Mouse (Mus musculus): Measurements from ENCODE around the gene Tent5c. TPM values are rescaled to one million over a fixed set of nuclear protein-coding genes. Genes with fewer than 3 reads are reported as not detected.

Tent5c gene
- polyA plus RNA-seq, 2 experiments = 3.9 to 8.7 TPM

DNA sequence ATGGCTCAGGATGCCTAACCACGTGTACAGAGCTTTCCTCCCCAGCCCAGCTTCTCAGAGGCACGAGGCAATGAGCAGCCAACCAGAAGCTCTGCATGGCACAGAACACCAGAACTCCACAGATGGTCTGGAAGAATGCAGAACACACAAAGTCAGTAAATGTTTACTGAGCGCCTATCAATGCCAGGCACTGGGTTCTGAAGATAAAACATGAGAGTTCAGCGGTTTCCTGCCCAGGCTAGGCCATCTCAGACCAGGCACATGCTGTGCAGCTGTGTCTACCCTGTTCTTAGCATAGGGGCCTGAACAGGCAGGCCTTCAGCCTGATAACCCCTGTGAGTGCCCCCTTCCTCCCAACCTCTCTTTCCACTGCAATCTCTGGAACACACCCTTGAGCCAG is 59.5 kb downstream of the Tent5c start:
- no peaks in the 10 kb centered on the region for H3K4me1 ChIP-seq (ENCODE audit: control insufficient read depth, insufficient read depth, low read length)
- H3K9ac ChIP-seq (ENCODE audit: low read depth, low read length, severe bottlenecking) = no peak overlapping the region
- no peak for ATAC-seq (ENCODE audit: low FRiP score, low read depth)
- 78% methylated on average over 4 of the region's 4 CpGs for WGBS
- DNase-seq (ENCODE audit: low spot score) = no peak
- TF ChIP-seq POLR2A (IDR thresholded peaks at IDR 0.05; ENCODE audit: borderline replicate concordance, extremely low read depth, insufficient read depth, insufficient read length) = no peak
- no peaks in the 10 kb centered on the region for H3K27me3 ChIP-seq (ENCODE audit: control insufficient read depth, insufficient read depth, low read length)
- H3K9me3 ChIP-seq (ENCODE audit: control insufficient read depth, low read length) = no peaks in the 10 kb centered on the region
- no peak overlapping the region for H3K27ac ChIP-seq (replicated peaks; ENCODE audit: low read depth, low read length)
- no peaks in the 10 kb centered on the region for H3K36me3 ChIP-seq (ENCODE audit: control insufficient read depth, insufficient read depth, low read length)
- no peak overlapping the region for H3K4me3 ChIP-seq (replicated peaks; ENCODE audit: low read length)
- H3K4me2 ChIP-seq (replicated peaks; ENCODE audit: low read depth, low read length, severe bottlenecking) = no peak overlapping the region

DNA sequence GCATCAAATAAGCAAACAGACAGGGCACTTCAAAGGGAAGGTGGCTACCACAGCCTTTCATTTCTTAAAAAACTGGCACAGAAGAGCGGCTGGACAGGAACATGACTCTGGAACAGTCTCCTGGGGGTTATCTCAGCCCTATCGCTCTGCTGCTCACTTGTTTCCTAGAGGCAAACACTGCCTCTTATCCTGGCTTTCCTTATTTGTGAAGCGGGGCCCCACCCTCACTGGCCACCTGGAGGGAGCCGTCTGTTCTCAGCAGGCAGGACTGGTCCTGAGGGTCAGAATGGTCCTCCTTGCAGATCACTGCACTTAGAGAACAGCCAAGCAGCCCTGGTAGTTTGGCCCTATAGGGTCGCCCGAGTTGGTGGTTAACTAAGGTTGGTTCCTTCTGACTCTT is 61.6 kb downstream of the Tent5c start:
- no peak for DNase-seq (ENCODE audit: low spot score)
- no peaks in the 10 kb centered on the region for H3K27me3 ChIP-seq (ENCODE audit: control insufficient read depth, insufficient read depth, low read length)
- no peak for TF ChIP-seq POLR2A (IDR thresholded peaks at IDR 0.05; ENCODE audit: borderline replicate concordance, extremely low read depth, insufficient read depth, insufficient read length)
- no peaks in the 10 kb centered on the region for H3K4me1 ChIP-seq (ENCODE audit: control insufficient read depth, insufficient read depth, low read length)
- WGBS = 66% methylated on average over 6 of the region's 6 CpGs
- no peak overlapping the region for H3K27ac ChIP-seq (replicated peaks; ENCODE audit: low read depth, low read length)
- no peak overlapping the region for H3K4me2 ChIP-seq (replicated peaks; ENCODE audit: low read depth, low read length, severe bottlenecking)
- no peak overlapping the region for H3K4me3 ChIP-seq (replicated peaks; ENCODE audit: low read length)
- ATAC-seq (ENCODE audit: low FRiP score, low read depth) = no peak
- no peaks in the 10 kb centered on the region for H3K9me3 ChIP-seq (ENCODE audit: control insufficient read depth, low read length)
- no peaks in the 10 kb centered on the region for H3K36me3 ChIP-seq (ENCODE audit: control insufficient read depth, insufficient read depth, low read length)
- H3K9ac ChIP-seq (ENCODE audit: low read depth, low read length, severe bottlenecking) = no peak overlapping the region

DNA sequence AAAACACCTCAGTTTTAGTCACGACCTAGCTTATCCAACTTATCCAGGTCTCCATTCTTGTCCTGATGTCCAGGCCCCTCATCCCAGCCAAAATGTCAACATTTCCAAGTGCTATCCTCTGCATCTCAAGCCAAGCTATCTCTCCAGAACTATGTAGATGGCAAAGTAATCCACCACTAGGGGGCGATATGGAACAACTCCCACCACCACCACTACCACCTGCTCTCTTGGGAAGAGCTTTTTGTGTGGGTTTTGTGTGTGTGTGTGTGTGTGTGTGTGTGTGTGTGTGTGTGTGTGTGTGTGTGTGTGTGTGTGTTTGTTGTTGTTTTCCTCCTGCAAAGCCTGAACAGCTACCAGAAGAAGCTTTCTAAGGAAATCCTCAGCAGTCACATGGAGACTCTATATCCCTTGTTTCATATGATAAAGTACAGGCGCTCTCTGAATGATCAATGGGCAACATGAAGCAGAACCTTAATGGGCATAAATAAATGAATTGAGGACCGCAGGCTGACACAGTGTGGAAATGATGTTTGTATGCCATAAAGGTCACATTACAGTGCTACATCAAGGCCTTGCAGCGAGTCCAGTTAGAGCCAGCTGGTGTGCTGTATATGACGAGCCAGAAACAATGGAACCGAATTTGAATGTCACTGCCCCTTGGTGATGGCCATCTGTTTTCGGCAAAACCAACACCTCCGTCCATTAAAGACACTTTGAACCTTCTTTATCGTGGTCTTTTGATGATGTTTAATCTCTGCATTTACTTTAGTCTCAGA is 66.5 kb downstream of the Tent5c start:
- Histone ChIP-seq H3K36me3 (ENCODE audit: control insufficient read depth, insufficient read depth, low read length) (no peaks in the 10 kb centered on the region), H3K9me3 (ENCODE audit: control insufficient read depth, low read length) (no peaks in the 10 kb centered on the region), H3K27ac (replicated peaks; ENCODE audit: low read depth, low read length) (no peak overlapping the region), H3K4me1 (ENCODE audit: control insufficient read depth, insufficient read depth, low read length) (peaks cover 1% of the 10 kb centered on the region), H3K9ac (ENCODE audit: low read depth, low read length, severe bottlenecking) (no peak overlapping the region), H3K4me2 (replicated peaks; ENCODE audit: low read depth, low read length, severe bottlenecking) (no peak overlapping the region), H3K4me3 (replicated peaks; ENCODE audit: low read length) (no peak overlapping the region), H3K27me3 (ENCODE audit: control insufficient read depth, insufficient read depth, low read length) (no peaks in the 10 kb centered on the region)
- ATAC-seq (ENCODE audit: low FRiP score, low read depth) (no peak), DNase-seq (ENCODE audit: low spot score) (peak; percentile 52)
- 66% methylated on average over 10 of the region's 10 CpGs for whole genome bisulfite sequencing
- no peak for TF ChIP-seq POLR2A (IDR thresholded peaks at IDR 0.05; ENCODE audit: borderline replicate concordance, extremely low read depth, insufficient read depth, insufficient read length)

DNA sequence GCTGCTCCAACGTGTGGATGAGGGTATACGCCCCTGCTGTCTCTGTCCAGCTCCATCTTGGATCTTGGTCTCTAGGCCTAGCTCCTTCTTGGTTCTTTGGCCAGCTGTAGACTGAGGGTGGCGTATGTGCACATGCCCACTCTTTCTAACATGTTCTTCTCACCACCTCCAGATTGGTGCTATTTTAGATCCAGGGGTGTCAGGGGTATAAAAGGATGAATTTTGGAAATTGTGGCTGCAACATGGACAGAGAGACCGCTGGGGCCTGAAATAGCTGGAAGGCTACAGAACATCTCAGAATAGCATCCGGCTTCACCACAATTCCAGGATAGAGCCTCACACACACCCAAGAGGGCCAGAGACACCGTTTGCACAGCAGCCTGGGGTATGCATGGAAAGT is 67.8 kb downstream of the Tent5c start:
- Histone ChIP-seq H3K4me1 (ENCODE audit: control insufficient read depth, insufficient read depth, low read length) (peaks cover 6% of the 10 kb centered on the region), H3K9me3 (ENCODE audit: control insufficient read depth, low read length) (no peaks in the 10 kb centered on the region), H3K4me2 (replicated peaks; ENCODE audit: low read depth, low read length, severe bottlenecking) (no peak overlapping the region), H3K27ac (replicated peaks; ENCODE audit: low read depth, low read length) (no peak overlapping the region), H3K9ac (ENCODE audit: low read depth, low read length, severe bottlenecking) (no peak overlapping the region), H3K36me3 (ENCODE audit: control insufficient read depth, insufficient read depth, low read length) (no peaks in the 10 kb centered on the region), H3K4me3 (replicated peaks; ENCODE audit: low read length) (no peak overlapping the region), H3K27me3 (ENCODE audit: control insufficient read depth, insufficient read depth, low read length) (no peaks in the 10 kb centered on the region)
- DNase-seq (ENCODE audit: low spot score) (no peak), ATAC-seq (ENCODE audit: low FRiP score, low read depth) (no peak)
- 82% methylated on average over 6 of the region's 6 CpGs for WGBS
- no peak for TF ChIP-seq POLR2A (IDR thresholded peaks at IDR 0.05; ENCODE audit: borderline replicate concordance, extremely low read depth, insufficient read depth, insufficient read length)

DNA sequence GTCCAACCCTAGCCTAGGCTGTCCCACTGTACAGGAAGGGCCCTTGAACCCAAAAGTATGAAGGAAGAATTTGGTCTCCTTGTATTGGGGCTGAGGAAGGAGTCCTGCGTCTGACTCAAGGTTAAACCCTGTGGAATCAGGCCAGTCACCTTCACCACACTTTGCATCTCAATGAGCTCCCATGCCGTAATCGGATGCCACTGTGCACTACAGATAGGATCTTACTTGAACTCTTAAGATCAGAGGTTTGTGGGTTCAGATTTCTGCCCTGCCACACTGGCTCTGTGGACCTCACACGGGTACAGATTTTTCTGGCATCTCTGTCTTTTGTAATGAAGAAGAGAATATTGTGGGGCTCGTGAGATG is 68.5 kb downstream of the Tent5c start:
- Histone ChIP-seq H3K27ac (replicated peaks; ENCODE audit: low read depth, low read length) (no peak overlapping the region), H3K36me3 (ENCODE audit: control insufficient read depth, insufficient read depth, low read length) (no peaks in the 10 kb centered on the region), H3K9me3 (ENCODE audit: control insufficient read depth, low read length) (no peaks in the 10 kb centered on the region), H3K9ac (ENCODE audit: low read depth, low read length, severe bottlenecking) (no peak overlapping the region), H3K4me1 (ENCODE audit: control insufficient read depth, insufficient read depth, low read length) (peaks cover 6% of the 10 kb centered on the region), H3K27me3 (ENCODE audit: control insufficient read depth, insufficient read depth, low read length) (no peaks in the 10 kb centered on the region), H3K4me2 (replicated peaks; ENCODE audit: low read depth, low read length, severe bottlenecking) (no peak overlapping the region), H3K4me3 (replicated peaks; ENCODE audit: low read length) (no peak overlapping the region)
- DNase-seq (ENCODE audit: low spot score) (no peak), ATAC-seq (ENCODE audit: low FRiP score, low read depth) (no peak)
- no peak for TF ChIP-seq POLR2A (IDR thresholded peaks at IDR 0.05; ENCODE audit: borderline replicate concordance, extremely low read depth, insufficient read depth, insufficient read length)
- 72% methylated on average over 5 of the region's 5 CpGs for WGBS

All from limb, embryonic 14.5 days (tissue).